Mouse (Mus musculus) midbrain, postnatal 0 days (tissue): ENCODE results near the gene Usp13. TPM values are rescaled to one million over a fixed set of nuclear protein-coding genes. Genes with fewer than 3 reads are reported as not detected.

Experiments
- ATAC-seq: fragments of 200-750 bp; cut with Nextera tagmentation; 2 replicates; pipeline ENCODE4 v1.8.0; 2017; ENCODE audit warnings: moderate number of reproducible peaks, mild to moderate bottlenecking, moderate TSS enrichment, moderate library complexity; ENCODE audit not compliant: low FRiP score
- DNase-seq: peaks from one replicate; pipeline ENCODE4 v3.0.0-alpha.2; 2015; ENCODE audit warnings: low spot score
- H3K27ac ChIP-seq: fragments of 300-500 bp; sonication (generic); 2 replicates; pipeline ENCODE4 v1.5.1; 2014; ENCODE audit warnings: low read depth, mild to moderate bottlenecking, low read length, mixed read lengths
- H3K27me3 ChIP-seq: fragments of 300-500 bp; sonication (generic); 2 replicates; pipeline ENCODE4 v1.6.1; 2014; ENCODE audit warnings: low read length, control low read depth, mixed read lengths; ENCODE audit not compliant: insufficient read depth
- H3K36me3 ChIP-seq: fragments of 300-500 bp; sonication (generic); 2 replicates; pipeline ENCODE4 v1.6.1; 2014; ENCODE audit warnings: low read length, control low read depth, mixed read lengths; ENCODE audit not compliant: insufficient read depth
- H3K4me1 ChIP-seq: fragments of 300-500 bp; sonication (generic); 2 replicates; pipeline ENCODE4 v1.6.1; 2014; ENCODE audit warnings: mild to moderate bottlenecking, control low read depth, antibody characterized with exemption, low read length, mixed read lengths; ENCODE audit not compliant: insufficient read depth
- H3K4me2 ChIP-seq: fragments of 300-500 bp; sonication (generic); 2 replicates; pipeline ENCODE4 v1.6.1; 2014; ENCODE audit warnings: low read depth, mild to moderate bottlenecking, low read length, mixed read lengths; ENCODE audit not compliant: poor library complexity, severe bottlenecking
- H3K4me3 ChIP-seq: fragments of 300-500 bp; sonication (generic); 2 replicates; pipeline ENCODE4 v1.5.1; 2014; ENCODE audit warnings: low read depth, mild to moderate bottlenecking, low read length, moderate library complexity
- H3K9ac ChIP-seq: fragments of 300-500 bp; sonication (generic); replicated peaks from 2 replicates; pipeline ENCODE4 v1.6.1; 2014; ENCODE audit warnings: mild to moderate bottlenecking, low read length, moderate library complexity, mixed read lengths; ENCODE audit not compliant: poor library complexity, severe bottlenecking
- H3K9me3 ChIP-seq: fragments of 300-500 bp; sonication (generic); 2 replicates; pipeline ENCODE4 v1.6.1; 2016; ENCODE audit warnings: low read length, control low read depth
- CTCF ChIP-seq: IDR thresholded peaks from 2 replicates; pipeline ENCODE4 v1.5.1; 2016; ENCODE audit warnings: antibody characterized with exemption, mild to moderate bottlenecking
- WGBS: fragments of 180-500 bp; shearing (Covaris S2); extraction: QIAGEN DNeasy Blood & Tissue Kit; methylation state at CpG from one replicate; pipeline ENCODE4 v1.1.7; 2014; 5-methylcytosine and 5-hydroxymethylcytosine counted together
- polyA plus RNA-seq: library from polyadenylated mRNA; unstranded; fragments of >200 nt; fragmentation: Nextera tagmentation; extraction: Ambion mirVana; gene quantifications from 2 replicates; pipeline ENCODE4 v1.2.1, GENCODE M21; 2015
- total RNA-seq: library from RNA; depleted of rRNA; stranded (reverse); fragments of >200 nt; gene quantifications from 2 replicates; pipeline ENCODE4 v1.2.3, GENCODE M21; 2014; rRNA removed

The Usp13 gene
- 11.9 and 14.6 TPM in 2 replicates for total RNA-seq
- 14.6 and 16.0 TPM in 2 replicates for polyA plus RNA-seq

GRCm38 (mm10) chr3:32817357-32818326 lies at the start of gene Usp13:
Gene Usp13, plus strand, starts transcription at chr3:32817546.
- peak; percentile 87 for ATAC-seq
- peak; percentile 48 for TF ChIP-seq CTCF
- peak; percentile 69 for DNase-seq
- peak within 1 kb of the TSS; percentile 92 for H3K27ac ChIP-seq
- WGBS = 1% methylated on average over 61 of the region's 84 CpGs
- H3K4me1 ChIP-seq = 0 out of 2 replicates have a peak, but pooled peaks cover 3% of the 10 kb centered on the region
- peak within 1 kb of the TSS; percentile 72 for H3K4me2 ChIP-seq
- H3K4me3 ChIP-seq = peak within 1 kb of the TSS; percentile 92
- no peaks in the 10 kb centered on the region for H3K36me3 ChIP-seq
- H3K27me3 ChIP-seq = no peaks in the 10 kb centered on the region
- H3K9me3 ChIP-seq = no peaks in the 10 kb centered on the region
- H3K9ac ChIP-seq = peak within 1 kb of the TSS; percentile 95

- H3K4me2 ChIP-seq = no peak overlapping the region
- 72% methylated on average over 2 of the region's 2 CpGs for WGBS
Observed at GRCm38 (mm10) chr3:32770781-32771180, 46.6 kb upstream of the Usp13 start.

DNA sequence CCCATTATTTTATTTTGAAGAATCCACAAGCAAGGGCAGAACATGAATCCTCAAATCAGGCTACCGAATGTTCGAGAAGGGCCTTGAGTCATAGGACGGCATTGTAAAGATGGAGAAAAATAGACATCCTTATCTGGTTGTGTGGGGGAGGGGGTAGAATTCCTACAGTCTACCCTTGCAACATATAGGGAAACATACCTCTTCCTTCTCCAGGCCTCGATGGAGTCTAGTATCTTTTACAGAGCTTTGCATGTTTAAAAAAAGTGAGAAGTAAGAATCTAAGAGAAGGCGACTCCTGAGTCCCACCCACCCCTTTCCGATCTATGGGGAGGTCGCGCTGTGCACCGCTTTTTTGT lies 367 bp upstream of the Usp13 start:
- WGBS = under 1% methylated on average over 9 of the region's 9 CpGs
- peak overlapping the region; percentile 92 for H3K27ac ChIP-seq
- no peaks in the 10 kb centered on the region for H3K27me3 ChIP-seq
- H3K4me2 ChIP-seq = peak overlapping the region; percentile 72
- no peaks in the 10 kb centered on the region for H3K9me3 ChIP-seq
- 0 out of 2 replicates have a peak, but pooled peaks cover 3% of the 10 kb centered on the region for H3K4me1 ChIP-seq
- peak; percentile 33 for DNase-seq
- H3K4me3 ChIP-seq = peak overlapping the region; percentile 92
- no peaks in the 10 kb centered on the region for H3K36me3 ChIP-seq
- TF ChIP-seq CTCF = no peak
- ATAC-seq = peak; percentile 52
- peak overlapping the region; percentile 95 for H3K9ac ChIP-seq

More at GRCm38 (mm10) chr3:32770781-32771180, 46.6 kb upstream of the Usp13 start:
- no peak for TF ChIP-seq CTCF
- Histone ChIP-seq H3K9me3 (no peaks in the 10 kb centered on the region), H3K4me3 (no peak overlapping the region), H3K27ac (no peak overlapping the region), H3K4me1 (no peaks in the 10 kb centered on the region), H3K9ac (no peak overlapping the region), H3K27me3 (no peaks in the 10 kb centered on the region), H3K36me3 (no peaks in the 10 kb centered on the region)
- DNase-seq (no peak), ATAC-seq (no peak)

GRCm38 (mm10) chr3:32818327-32818900 lies 1.1 kb downstream of the Usp13 start:
- H3K4me3 ChIP-seq = peak overlapping the region; percentile 92
- H3K27ac ChIP-seq = peak overlapping the region; percentile 18; the same call in 1 of the 2 replicates
- no peaks in the 10 kb centered on the region for H3K36me3 ChIP-seq
- H3K9ac ChIP-seq = peak overlapping the region; percentile 95
- peak; percentile 5; the same call in 1 of the 2 replicates for ATAC-seq
- WGBS = 4% methylated on average over 12 of the region's 12 CpGs
- H3K4me1 ChIP-seq = 0 out of 2 replicates have a peak, but pooled peaks cover 3% of the 10 kb centered on the region
- no peaks in the 10 kb centered on the region for H3K9me3 ChIP-seq
- no peak for TF ChIP-seq CTCF
- peak; percentile 10 for DNase-seq
- H3K4me2 ChIP-seq = peak overlapping the region; percentile 72
- H3K27me3 ChIP-seq = no peaks in the 10 kb centered on the region

- Histone ChIP-seq H3K4me1 (no peaks in the 10 kb centered on the region), H3K27me3 (no peaks in the 10 kb centered on the region), H3K4me3 (no peak overlapping the region), H3K9me3 (no peaks in the 10 kb centered on the region), H3K36me3 (no peaks in the 10 kb centered on the region), H3K9ac (no peak overlapping the region), H3K27ac (0 out of 2 replicates have a peak overlapping the region, but pooled peaks have one; percentile 47), H3K4me2 (no peak overlapping the region)
- DNase-seq (no peak), ATAC-seq (no peak)
- WGBS = 57% methylated on average over 3 of the region's 3 CpGs
- no peak for TF ChIP-seq CTCF
Observed at GRCm38 (mm10) chr3:32822620-32823019, 5.3 kb downstream of the Usp13 start.

DNA sequence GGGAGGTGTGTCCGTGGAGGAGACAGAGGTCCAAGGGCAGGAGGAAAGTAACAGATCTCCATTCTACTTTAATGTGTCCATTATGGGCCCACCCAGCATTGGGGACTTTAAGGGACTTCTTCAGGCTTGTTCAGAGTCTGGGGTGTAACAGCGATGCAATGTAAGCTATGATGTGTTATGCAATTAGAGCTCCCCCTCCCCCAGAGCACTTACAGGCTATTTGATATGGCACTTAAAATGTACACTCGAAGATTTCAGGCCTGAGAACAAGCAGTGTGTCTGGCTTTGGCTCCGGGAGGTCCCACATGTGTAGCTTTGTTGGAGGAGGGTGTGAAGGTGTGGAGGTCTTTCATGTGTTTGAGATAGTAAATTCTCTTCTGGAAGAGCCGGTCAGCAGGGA lies 7.6 kb downstream of the Usp13 start:
- Histone ChIP-seq H3K36me3 (no peaks in the 10 kb centered on the region), H3K4me2 (no peak overlapping the region), H3K9me3 (no peaks in the 10 kb centered on the region), H3K9ac (no peak overlapping the region), H3K27me3 (no peaks in the 10 kb centered on the region), H3K4me3 (no peak overlapping the region), H3K27ac (no peak overlapping the region), H3K4me1 (no peaks in the 10 kb centered on the region)
- ATAC-seq (no peak), DNase-seq (no peak)
- TF ChIP-seq CTCF = no peak
- WGBS = 96% methylated on average over 5 of the region's 5 CpGs
